Mouse (Mus musculus) brain, embryonic 14.5 days (tissue): ENCODE measurements around the gene Eif6.

Source experiments
- CTCF ChIP-seq: fragments of 200-500 bp; IDR thresholded peaks from 2 replicates; pipeline ENCODE4 v1.5.1; 2012; ENCODE audit warnings: inconsistent platforms, mild to moderate bottlenecking, moderate library complexity, borderline replicate concordance; ENCODE audit not compliant: insufficient read depth, insufficient read length; ENCODE audit errors: extremely low read depth
- POLR2A ChIP-seq: fragments of 200-500 bp; IDR thresholded peaks from 2 replicates; pipeline ENCODE4 v1.6.1; 2012; ENCODE audit warnings: mild to moderate bottlenecking, inconsistent platforms, borderline replicate concordance; ENCODE audit not compliant: poor library complexity, insufficient read depth, insufficient read length, severe bottlenecking; ENCODE audit errors: extremely low read depth

DNA sequence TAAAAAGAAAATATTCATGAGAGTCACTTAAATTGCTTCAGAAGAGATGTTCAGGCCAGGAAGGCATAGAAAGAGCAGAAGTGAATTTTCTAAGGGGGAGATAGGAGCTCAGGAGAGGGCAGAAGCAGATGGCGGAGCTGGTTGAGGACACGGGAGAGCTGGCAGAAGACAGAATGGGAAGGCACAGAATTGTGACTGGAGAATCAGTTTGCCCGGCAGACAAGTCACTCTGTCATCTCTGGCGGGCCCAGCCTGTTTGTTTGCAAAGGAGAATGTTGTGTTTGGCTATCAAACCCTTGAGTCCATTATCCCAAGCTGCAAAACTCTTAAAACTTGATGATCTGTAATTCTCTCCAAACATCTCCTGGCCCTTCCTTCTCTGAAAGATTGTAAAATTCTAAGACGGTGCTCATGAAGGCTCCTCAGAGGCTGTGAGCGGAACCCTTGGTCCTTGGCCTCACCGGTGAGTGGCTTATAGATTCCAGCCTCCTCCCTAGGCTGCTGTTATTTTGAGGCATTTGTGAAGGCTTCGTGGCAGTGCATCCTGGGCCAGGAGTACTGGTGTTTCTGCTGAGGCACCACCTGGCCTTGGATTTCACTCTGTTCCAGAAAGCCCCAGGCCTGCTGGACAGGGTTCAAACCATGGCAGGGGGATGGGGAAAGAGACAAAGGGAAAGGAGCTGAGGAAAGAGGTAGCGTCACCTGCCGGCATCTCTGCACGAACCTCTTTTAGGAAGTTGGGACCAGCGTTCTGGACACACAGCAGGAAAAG, 31.9 kb downstream of the Eif6 start:
- no peak for TF ChIP-seq CTCF
- no peak for TF ChIP-seq POLR2A
